Mouse (Mus musculus): ENCODE data around the gene Gm49380. TPM values are rescaled to one million over a fixed set of nuclear protein-coding genes. Genes with fewer than 3 reads are reported as not detected.

The Gm49380 gene
- polyA plus RNA-seq, 1 experiment: 0.10 TPM

- Histone ChIP-seq H3K27ac (ENCODE audit: insufficient read depth, low read length) (no peak overlapping the region), H3K4me3 (ENCODE audit: insufficient read depth, low read length) (no peak overlapping the region), H3K4me1 (ENCODE audit: control insufficient read depth, insufficient read depth, low read length) (no peaks in the 10 kb centered on the region)
- no peak for TF ChIP-seq CTCF (IDR thresholded peaks at IDR 0.05; ENCODE audit: extremely low read depth, insufficient read depth, low read length)
- no peak for TF ChIP-seq POLR2A (IDR thresholded peaks at IDR 0.05; ENCODE audit: extremely low read depth, insufficient read depth, low read length)
Observed at GRCm38 (mm10) chr9:44017846-44018245, 95.5 kb downstream of the Gm49380 start.

Other genes starting within 250 kb of the Gm49380 start
- gene Thy1, start 70.1 kb downstream of the Gm49380 start, polyA plus RNA-seq (2012; rRNA removed): 1,180 and 1,226 TPM in 2 replicates
- 50.1 and 50.9 TPM in 2 replicates for gene Usp2, start 46.5 kb downstream of the Gm49380 start, polyA plus RNA-seq (2012; rRNA removed)
- 0.15 and 0.35 TPM in 2 replicates for gene Mfrp, start 11.8 kb downstream of the Gm49380 start, polyA plus RNA-seq (2012; rRNA removed)
- 24.7 and 30.5 TPM in 2 replicates for gene C1qtnf5, start 6.3 kb downstream of the Gm49380 start, polyA plus RNA-seq (2012; rRNA removed)
- gene Rnf26, start within 50 bp of the Gm49380 start, polyA plus RNA-seq (2012; rRNA removed): 29.5 and 30.3 TPM in 2 replicates
- 26.2 and 27.4 TPM in 2 replicates for gene Mcam, start 21.0 kb upstream of the Gm49380 start, polyA plus RNA-seq (2012; rRNA removed)
- 18.2 and 22.8 TPM in 2 replicates for gene Cbl, start 120.5 kb upstream of the Gm49380 start, polyA plus RNA-seq (2012; rRNA removed)
- gene Ccdc153, start 127.2 kb upstream of the Gm49380 start, polyA plus RNA-seq (2012; rRNA removed): 1.8 and 4.9 TPM in 2 replicates
- 0.40 and 0.71 TPM in 2 replicates for gene Pdzd3, start 138.0 kb upstream of the Gm49380 start, polyA plus RNA-seq (2012; rRNA removed)
- gene Nlrx1, start 155.1 kb upstream of the Gm49380 start, polyA plus RNA-seq (2012; rRNA removed): 7.0 and 8.0 TPM in 2 replicates
- 86.3 and 91.1 TPM in 2 replicates for gene Abcg4, start 175.1 kb upstream of the Gm49380 start, polyA plus RNA-seq (2012; rRNA removed)
- 27.6 and 33.6 TPM in 2 replicates for gene Hinfp, start 192.2 kb upstream of the Gm49380 start, polyA plus RNA-seq (2012; rRNA removed)
- gene C2cd2l, start 206.8 kb upstream of the Gm49380 start, polyA plus RNA-seq (2012; rRNA removed): 203 and 213 TPM in 2 replicates
- 18.0 and 19.3 TPM in 2 replicates for gene Dpagt1, start 212.5 kb upstream of the Gm49380 start, polyA plus RNA-seq (2012; rRNA removed)
- gene H2afx, start 221.2 kb upstream of the Gm49380 start, polyA plus RNA-seq (2012; rRNA removed): 64.8 and 68.3 TPM in 2 replicates
- 30.5 and 31.2 TPM in 2 replicates for gene Hmbs, start 230.7 kb upstream of the Gm49380 start, polyA plus RNA-seq (2012; rRNA removed)
- gene Vps11, start 248.2 kb upstream of the Gm49380 start, polyA plus RNA-seq (2012; rRNA removed): 42.2 and 43.2 TPM in 2 replicates